Mouse (Mus musculus) G1E-ER4 (cell line): ENCODE measurements around the gene Vipr2. TPM values are rescaled to one million over a fixed set of nuclear protein-coding genes. Genes with fewer than 3 reads are reported as not detected.

Experiments
- GATA1 ChIP-seq: IDR thresholded peaks from one replicate; pipeline ENCODE4 v1.8.0; 2012; ENCODE audit warnings: low read length, inconsistent platforms
- polyA plus RNA-seq: library from polyadenylated mRNA; stranded (reverse); fragments of >175 nt; gene quantifications from 2 replicates; pipeline ENCODE4 v1.2.3, GENCODE M21; 2012

The Vipr2 gene
- polyA plus RNA-seq, 1 experiment, result not detected

DNA sequence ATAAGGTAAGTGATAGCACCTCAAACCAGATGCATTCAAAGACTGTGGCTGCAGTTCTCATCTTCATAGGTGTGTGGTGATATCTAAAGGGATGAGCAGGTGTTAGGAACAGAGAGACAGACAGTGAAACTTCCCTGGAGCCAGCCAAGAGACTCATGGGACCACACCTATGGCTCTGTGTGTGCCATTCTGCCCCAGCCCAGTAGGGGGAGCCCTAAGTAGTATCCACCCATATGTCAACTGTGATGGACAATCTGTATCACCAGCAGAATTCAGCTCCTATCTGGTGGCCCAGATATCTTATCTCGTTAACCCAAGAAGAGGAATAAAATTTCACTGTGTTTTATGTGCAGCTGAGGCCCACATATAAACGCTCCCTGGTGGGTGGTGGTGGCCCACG, 99.4 kb downstream of the Vipr2 start:
- no peak for TF ChIP-seq GATA1

- no peak for TF ChIP-seq GATA1
These were observed 104.0 kb downstream of the Vipr2 start for GRCm38 (mm10) chr12:116181436-116182050.

DNA sequence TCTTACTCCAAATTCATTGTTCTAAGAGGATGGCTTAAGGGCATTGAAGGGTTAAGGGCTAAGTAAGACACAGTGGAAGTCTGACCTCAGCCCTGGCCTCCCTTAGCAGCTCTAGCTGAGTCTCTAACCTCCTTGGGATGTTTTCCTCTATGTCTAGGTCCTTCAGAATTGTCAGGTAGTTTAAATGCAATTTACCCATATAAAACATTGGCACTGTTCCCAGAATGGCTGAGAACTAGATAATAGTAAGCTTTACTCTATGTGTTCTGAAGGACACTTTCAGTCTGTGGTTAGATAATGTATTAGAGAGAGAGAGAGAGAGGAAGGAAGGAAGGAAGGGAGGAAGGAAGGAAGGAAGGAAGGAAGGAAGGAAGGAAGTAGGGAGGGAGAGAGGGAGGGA, 104.8 kb downstream of the Vipr2 start:
- no peak for TF ChIP-seq GATA1

DNA sequence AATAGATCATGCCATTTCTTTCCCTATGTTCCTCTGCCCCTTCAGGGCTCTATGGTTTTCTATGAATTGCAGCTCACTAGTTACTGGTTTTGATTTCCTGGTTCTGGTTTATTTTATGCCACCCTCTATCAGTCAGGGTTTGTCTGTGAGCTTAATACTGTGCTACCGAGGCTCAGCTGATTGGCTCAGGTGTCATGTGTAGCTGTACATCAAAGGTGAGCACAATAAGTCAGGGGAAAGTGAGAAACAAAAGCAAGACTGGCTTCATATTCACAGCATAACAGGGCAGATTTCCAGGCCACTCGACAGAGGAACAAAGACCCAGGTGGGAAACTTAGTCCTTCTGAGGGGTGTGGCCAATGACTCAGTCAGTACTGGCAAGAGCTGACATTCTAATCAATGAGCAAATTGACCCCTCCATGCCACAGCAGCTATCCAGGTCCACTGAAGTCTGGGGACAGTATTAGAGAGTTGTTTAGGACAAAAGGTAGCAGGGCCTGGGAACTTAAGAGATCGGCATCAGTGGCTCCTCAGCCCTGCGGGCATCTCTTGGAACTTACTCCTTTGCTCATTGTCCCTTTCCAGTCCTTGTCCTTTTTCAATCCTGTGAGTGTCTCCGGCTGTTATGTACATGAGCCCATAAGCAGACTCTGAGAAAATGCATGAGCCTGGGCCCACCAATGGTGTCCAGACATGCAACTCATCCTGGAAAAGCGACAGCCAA, 105.8 kb downstream of the Vipr2 start:
- no peak for TF ChIP-seq GATA1

DNA sequence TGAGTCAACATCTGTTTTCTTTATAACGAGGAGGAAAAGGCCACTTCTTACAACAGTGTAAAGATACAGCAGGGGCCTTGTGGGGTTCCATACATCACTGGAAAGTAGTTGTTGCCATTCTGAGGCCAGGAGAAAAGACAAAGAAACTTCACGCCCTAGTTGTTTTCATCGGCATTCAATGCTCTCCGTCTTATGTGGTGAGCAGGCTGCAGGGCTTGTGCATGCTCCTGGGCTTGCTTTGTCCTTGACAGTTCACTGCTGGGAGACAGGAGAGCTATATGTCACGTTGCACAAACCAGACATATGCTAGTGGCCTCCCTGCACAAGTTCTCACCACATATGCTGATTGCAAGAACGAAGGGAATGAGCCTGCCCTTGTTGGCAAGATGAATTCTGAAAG, 116.4 kb downstream of the Vipr2 start:
- TF ChIP-seq GATA1, result no peak

DNA sequence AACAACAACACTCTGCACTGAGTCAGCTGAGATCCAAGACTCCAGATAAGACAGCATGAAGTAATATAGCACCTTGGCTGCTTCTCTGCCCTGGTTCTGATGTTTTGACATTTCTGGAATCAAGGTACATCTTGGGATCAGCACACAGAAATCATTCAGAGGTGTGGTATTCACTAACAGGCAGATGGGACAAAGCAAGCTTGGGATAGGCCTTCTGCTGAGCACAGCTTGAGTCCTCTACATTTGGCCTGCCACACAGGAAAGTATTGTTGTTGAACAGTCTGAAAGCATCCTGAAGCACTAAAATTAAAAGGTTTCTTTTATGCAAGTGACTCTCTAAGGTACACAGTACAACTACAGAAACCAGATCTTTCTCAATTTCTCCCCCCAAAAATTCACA, 117.1 kb downstream of the Vipr2 start:
- TF ChIP-seq GATA1, result no peak

Other genes with a start within 250 kb of the Vipr2 start
- gene Zfp386, start 30.0 kb upstream of the Vipr2 start, polyA plus RNA-seq, result 0.41 and 1.0 TPM in 2 replicates
- 6.9 and 7.9 TPM in 2 replicates for gene Wdr60, start 185.3 kb downstream of the Vipr2 start, polyA plus RNA-seq
- gene Gm11027, start 197.7 kb downstream of the Vipr2 start, polyA plus RNA-seq, result not detected in 2 replicates
- gene Esyt2, start 203.5 kb downstream of the Vipr2 start, polyA plus RNA-seq, result 19.6 and 25.4 TPM in 2 replicates